Mouse (Mus musculus): ENCODE results near the gene Rab3gap2. TPM values are rescaled to one million over a fixed set of nuclear protein-coding genes. Genes with fewer than 3 reads are reported as not detected.

Gene Rab3gap2
- total RNA-seq, 2 experiments from 2014 or later: 71.6 to 74.2 TPM

- DNase-seq (ENCODE audit: low spot score in 2 of 2): no peak
- intact Hi-C loops (cut with DNase I): no loop called here
Observed at GRCm38 (mm10) chr1:185216360-185216759, 12.4 kb downstream of the Rab3gap2 start.

- intact Hi-C loops (cut with DNase I): no loop called here
- no peak for DNase-seq (ENCODE audit: low spot score in 2 of 2)
Observed at GRCm38 (mm10) chr1:185216762-185217161, 12.8 kb downstream of the Rab3gap2 start.

GRCm38 (mm10) chr1:185217966-185218365, 14.0 kb downstream of the Rab3gap2 start:
- peak in 1 of 2 experiments; percentile 61 for DNase-seq (ENCODE audit: low spot score in 2 of 2)
- intact Hi-C loops (cut with DNase I): no loop called here

- intact Hi-C loops (cut with DNase I): no loop called here
Observed at GRCm38 (mm10) chr1:185226889-185227288, 23.0 kb downstream of the Rab3gap2 start.

DNA sequence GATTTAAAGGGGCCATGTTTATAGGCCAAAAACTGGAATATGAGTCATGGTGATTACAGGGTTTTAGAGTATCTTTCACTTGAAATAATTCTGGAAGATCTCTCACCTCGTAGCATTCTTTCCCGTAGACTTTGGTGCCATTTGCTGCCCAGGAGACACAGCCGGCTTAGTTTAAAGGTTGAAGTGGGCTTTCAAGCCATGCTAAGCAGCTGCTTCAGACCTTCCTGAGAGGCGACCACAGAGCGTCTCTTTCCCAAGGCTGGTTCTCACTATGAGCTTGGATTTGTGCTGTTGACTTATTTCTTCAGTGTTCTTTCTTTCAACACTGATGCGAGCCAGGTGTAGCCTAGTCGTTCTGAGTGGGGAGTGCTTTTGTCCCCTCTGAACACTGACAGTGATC, 23.8 kb downstream of the Rab3gap2 start:
- intact Hi-C loops (cut with DNase I): no loop called here
- DNase-seq (ENCODE audit: low spot score in 2 of 2): no peak

More at GRCm38 (mm10) chr1:185226889-185227288, 23.0 kb downstream of the Rab3gap2 start:
- no peak for DNase-seq (ENCODE audit: low spot score in 2 of 2)

GRCm38 (mm10) chr1:185229406-185230201, 25.7 kb downstream of the Rab3gap2 start:
- peak; percentile 47 to 79 for DNase-seq (ENCODE audit: low spot score in 2 of 2)
- intact Hi-C loops (cut with DNase I): no loop called here

GRCm38 (mm10) chr1:185235837-185236236, 31.9 kb downstream of the Rab3gap2 start:
- no peak for DNase-seq (ENCODE audit: low spot score in 2 of 2)
- intact Hi-C loops (cut with DNase I): no loop called here

DNA sequence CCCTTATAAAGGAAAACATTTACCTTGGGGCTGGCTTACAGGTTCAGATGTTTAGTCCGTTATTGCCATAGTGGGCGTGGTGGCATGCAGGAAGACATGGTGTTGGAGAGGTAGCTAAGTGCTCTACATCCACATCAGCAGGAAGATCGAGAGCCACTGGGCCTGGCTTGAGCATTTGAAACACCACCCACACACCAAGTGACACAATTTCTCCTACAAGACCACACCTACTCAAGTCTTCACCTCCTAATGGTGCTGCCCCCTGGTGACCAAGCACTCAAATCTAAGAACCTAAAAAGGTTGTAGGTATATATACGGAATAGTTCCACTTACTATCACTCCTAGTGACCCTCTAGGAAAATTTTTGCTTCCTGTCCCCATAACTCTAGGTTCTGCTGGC, 32.6 kb downstream of the Rab3gap2 start:
- DNase-seq (ENCODE audit: low spot score in 2 of 2): no peak
- intact Hi-C loops (cut with DNase I): no loop called here

DNA sequence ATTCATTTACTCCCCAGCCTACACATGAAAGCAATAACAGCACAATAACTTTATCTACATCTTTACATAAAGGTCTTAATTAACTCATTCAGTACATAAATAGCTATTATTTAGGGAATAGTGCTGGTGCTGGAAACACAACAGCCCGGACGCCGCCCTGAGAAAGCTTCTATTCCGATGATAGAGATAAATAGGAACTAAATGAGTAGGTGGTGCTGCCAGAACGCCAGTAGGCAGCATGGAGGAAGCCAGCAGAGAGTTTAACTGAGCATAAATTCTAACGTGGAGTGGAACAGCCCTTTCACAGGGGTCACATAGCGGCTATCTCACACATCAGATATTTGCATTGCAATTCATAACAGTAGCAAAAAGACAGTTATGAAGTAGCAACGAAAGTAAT, 39.1 kb downstream of the Rab3gap2 start:
- DNase-seq (ENCODE audit: low spot score in 2 of 2): no peak
- intact Hi-C loops (cut with DNase I): no loop called here

DNA sequence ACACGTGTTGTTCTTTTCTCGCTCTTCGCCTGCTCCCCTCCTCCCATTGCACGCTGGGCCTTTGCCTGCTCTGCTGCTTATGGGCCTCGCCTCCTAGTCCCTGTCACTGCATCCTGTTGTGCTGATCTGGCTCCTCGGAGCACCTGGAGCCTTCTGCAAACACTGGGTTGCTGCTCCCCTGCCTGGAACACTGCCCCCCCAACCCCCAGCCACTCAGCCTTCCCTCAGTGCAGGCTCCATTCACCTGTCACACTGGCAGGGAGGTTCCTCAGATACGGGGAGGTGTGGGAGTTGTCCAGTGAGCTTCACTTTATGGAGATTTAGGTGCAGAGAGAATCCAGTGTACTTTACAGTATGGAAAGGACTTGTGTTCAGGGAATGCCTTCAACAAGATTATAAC, 41.5 kb downstream of the Rab3gap2 start:
- intact Hi-C loops (cut with DNase I): no loop called here
- no peak for DNase-seq (ENCODE audit: low spot score in 2 of 2)

DNA sequence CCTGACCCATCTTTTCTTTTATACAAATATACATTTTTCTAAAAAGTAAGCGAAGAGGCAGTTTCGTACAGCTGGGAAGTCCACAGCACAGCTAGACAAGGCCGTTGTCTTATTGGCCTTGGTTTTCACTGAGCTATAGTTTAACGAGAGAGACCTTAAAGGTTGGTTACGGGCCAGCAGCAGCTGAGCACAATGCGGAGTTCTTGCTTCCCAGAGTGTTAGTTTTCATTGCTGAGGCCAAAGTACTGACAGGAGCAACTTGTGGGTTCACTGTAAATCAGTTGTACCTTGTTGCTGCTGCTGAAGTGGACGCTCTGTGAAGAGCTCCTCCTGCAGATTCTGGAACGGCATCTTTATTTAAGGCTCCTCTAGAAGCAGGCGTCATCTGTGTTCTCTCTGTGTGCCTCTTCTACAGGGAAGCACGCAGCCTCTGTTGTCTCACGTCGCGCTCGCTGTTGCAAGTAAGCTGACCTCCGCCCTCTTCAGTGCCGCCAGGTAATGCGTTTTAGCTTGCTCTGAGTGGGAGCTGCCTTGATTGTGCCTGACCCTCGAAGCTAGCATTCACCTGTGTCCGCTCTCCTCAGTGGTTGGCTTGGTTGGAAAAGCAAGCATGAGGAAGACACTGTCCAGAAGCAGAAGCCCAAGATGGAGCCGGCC, 43.6 kb downstream of the Rab3gap2 start:
- intact Hi-C loops (cut with DNase I): no loop called here
- DNase-seq (ENCODE audit: low spot score in 2 of 2): no peak

- intact Hi-C loops (cut with DNase I): no loop called here
- DNase-seq (ENCODE audit: low spot score in 2 of 2): no peak
Observed at GRCm38 (mm10) chr1:185248728-185249127, 44.8 kb downstream of the Rab3gap2 start.

GRCm38 (mm10) chr1:185252351-185252750, 48.4 kb downstream of the Rab3gap2 start:
- intact Hi-C loops (cut with DNase I): no loop called here
- no peak for DNase-seq (ENCODE audit: low spot score in 2 of 2)

DNA sequence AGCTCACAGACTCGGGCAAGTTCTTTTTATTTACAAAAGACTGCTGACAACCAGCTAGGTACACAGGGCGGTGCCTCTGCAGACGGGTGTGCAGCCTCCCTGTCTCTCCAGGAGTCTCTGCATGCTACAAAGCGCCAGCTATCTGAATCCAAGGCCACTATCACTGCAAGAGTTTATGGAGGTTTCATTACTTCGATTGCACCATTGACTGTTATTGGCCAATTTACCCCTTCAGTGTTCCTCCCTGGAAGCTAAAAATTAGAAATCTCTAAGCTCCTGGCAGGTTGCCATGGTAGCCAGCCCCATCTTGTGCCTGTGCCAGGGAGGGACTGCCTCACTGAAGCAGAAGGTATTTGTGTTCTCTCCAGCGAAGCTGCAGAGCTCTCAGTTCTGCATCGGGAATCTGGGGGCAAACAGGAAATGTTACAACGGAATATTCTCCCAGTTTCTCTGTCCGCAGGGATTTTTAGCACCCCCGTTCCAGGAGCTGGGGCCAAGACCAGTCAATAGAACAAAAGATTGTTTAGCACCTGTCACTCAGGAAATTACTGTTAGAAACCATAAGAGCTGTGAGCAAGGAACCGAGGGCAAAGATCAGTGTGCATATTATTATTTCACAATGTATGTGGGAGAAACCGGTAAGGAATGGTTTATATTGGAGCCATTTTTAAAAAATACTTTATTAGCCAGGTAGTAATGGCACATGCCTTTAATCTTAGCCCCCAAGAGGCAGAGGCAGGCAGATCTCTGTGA, 49.4 kb downstream of the Rab3gap2 start:
- intact Hi-C loops (cut with DNase I): no loop called here
- DNase-seq (ENCODE audit: low spot score in 2 of 2): peak; percentile 64 to 77

DNA sequence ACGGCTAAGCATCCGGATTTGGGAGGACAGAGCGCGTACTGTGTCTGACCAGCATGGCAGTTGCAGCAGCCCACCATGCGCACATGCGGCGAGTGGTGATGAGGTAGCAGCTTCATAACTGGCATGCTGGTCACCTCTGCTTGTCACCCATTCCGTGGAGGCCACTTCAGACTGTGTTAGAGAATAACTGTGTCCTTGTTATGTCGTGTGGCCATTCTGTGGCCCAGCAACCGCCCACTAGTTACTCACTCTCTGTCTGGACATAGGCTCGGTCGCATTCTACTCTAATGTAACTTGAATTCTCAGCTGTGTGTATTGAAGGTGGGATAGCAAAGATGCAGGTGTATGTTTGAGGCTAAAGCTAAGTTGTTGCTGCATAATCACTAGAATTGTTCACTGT, 51.4 kb downstream of the Rab3gap2 start:
- intact Hi-C loops (cut with DNase I): no loop called here
- no peak for DNase-seq (ENCODE audit: low spot score in 2 of 2)

DNA sequence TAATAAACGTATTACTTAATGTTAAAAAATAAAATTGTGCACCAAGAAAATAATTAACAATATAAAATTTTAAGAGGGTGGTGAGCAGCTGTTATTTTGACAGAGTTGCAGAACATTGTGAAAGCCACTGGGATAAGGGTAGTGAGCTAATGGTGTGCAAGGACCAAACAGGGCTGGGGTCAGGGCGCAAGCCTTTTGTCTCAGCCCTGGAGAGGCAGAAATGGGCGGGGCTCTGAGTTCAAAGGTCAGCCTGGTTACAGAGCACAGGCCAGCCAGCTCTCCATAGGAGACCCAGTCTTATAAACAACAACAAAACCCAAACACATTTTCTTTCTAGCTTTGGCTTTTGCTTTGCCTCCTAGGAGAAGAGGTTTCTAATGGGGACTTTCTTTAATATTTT, 52.8 kb downstream of the Rab3gap2 start:
- intact Hi-C loops (cut with DNase I): no loop called here
- no peak for DNase-seq (ENCODE audit: low spot score in 2 of 2)

DNA sequence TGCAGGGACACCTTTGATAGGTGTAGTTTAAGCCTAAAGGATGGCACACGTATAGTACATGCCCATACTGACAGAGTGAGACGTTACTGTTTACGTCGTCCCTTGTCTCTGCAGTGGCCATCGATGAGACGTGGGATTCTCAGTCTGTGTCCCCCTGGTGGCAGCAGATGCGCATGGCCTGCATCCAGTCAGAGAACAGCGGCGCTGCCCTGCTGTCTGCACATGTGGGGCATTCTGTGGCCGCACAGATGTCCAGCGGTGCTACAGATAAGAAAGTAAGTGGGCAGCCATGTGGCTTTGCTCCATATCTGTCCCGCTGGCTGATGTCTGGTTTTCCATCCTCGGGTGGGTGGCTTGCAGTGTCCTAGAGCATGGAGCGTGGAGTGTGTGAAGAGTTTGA, 58.6 kb downstream of the Rab3gap2 start:
- intact Hi-C loops (cut with DNase I): no loop called here
- no peak for DNase-seq (ENCODE audit: low spot score in 2 of 2)

GRCm38 (mm10) chr1:185268675-185269074, 64.8 kb downstream of the Rab3gap2 start:
- DNase-seq (ENCODE audit: low spot score in 2 of 2): no peak
- intact Hi-C loops (cut with DNase I): no loop called here

DNA sequence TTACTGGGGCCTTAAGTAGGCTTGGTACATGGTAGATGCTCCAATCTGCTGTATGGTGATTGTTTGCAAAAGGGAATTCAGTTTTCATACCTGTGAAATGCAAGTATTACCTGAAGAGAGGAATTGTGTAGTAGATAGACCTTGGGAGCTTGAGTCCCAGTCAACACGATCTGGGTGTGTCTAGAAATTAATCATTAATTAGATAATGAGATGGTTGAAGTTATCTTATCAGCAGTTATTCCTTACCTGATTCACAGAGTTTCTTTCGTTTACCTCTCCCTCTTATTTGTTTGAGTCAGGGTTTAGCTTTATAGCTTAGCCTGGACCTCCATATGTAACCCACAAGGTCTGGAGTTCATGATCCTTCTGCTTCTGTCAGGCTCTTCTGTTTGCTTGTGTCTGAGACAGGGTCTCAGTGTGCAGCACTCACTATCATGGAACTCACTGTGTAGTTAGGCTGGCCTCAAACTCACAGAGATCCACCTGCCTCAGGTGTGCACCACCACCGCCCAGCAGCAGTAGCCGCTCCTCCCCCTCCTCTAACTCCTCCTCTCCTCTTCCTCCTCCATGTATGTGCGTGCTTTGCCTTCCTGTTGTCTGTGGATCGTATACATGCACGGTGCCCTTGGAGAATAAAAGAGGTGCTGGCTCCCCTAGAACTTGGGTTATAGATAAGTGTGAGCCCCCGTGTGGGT, 66.6 kb downstream of the Rab3gap2 start:
- no peak for DNase-seq (ENCODE audit: low spot score in 2 of 2)
- intact Hi-C loops (cut with DNase I): no loop called here

GRCm38 (mm10) chr1:185271373-185271772, 67.5 kb downstream of the Rab3gap2 start:
- intact Hi-C loops (cut with DNase I): no loop called here
- no peak for DNase-seq (ENCODE audit: low spot score in 2 of 2)
